Mouse (Mus musculus) testis, adult 2 months (tissue): ENCODE results near the gene Nt5dc1.

Experiments used
- CTCF ChIP-seq: fragments of 200-500 bp; IDR thresholded peaks from 2 replicates; pipeline ENCODE4 v1.5.1; 2012; ENCODE audit warnings: low read depth, mild to moderate bottlenecking, inconsistent platforms, low read length, moderate library complexity; ENCODE audit not compliant: control insufficient read depth, insufficient read depth, insufficient replicate concordance
- POLR2A ChIP-seq: fragments of 200-500 bp; IDR thresholded peaks from 2 replicates; pipeline ENCODE4 v1.6.1; 2012; ENCODE audit warnings: low read depth, mild to moderate bottlenecking, inconsistent platforms, low read length, moderate library complexity; ENCODE audit not compliant: control insufficient read depth

DNA sequence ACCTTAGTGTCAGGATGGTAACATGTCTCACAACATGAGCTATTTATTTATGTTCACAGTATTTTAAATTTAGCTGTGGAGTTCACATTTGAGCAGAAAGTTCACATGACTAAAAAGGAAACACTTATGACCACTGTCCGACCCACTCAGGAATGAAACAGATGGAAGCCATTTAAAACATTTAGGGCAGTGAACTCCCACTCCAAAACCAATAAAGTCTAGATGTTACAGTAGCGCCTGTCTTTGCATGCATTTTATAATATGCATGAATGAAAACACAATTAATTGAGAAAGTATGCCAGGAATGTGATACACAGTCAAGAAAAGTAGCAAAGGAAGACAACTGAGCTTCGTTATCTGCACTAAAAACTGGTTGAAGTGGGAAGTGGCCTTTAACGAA is 66.2 kb downstream of the Nt5dc1 start:
- TF ChIP-seq POLR2A (no peak), CTCF (no peak)
